Mouse (Mus musculus) CD4-positive, CD25-positive, alpha-beta regulatory T cell, adult 2 months (primary cell): ENCODE results near the gene C1galt1.
A peak's percentile ranks its signal among the peaks of the same experiment; 100 is the strongest.

ENCODE experiments used
- DNase-seq: peaks from one replicate; pipeline ENCODE4 v3.0.0-alpha.2; 2012; ENCODE audit warnings: low read depth, low spot score

C1galt1 gene

DNA sequence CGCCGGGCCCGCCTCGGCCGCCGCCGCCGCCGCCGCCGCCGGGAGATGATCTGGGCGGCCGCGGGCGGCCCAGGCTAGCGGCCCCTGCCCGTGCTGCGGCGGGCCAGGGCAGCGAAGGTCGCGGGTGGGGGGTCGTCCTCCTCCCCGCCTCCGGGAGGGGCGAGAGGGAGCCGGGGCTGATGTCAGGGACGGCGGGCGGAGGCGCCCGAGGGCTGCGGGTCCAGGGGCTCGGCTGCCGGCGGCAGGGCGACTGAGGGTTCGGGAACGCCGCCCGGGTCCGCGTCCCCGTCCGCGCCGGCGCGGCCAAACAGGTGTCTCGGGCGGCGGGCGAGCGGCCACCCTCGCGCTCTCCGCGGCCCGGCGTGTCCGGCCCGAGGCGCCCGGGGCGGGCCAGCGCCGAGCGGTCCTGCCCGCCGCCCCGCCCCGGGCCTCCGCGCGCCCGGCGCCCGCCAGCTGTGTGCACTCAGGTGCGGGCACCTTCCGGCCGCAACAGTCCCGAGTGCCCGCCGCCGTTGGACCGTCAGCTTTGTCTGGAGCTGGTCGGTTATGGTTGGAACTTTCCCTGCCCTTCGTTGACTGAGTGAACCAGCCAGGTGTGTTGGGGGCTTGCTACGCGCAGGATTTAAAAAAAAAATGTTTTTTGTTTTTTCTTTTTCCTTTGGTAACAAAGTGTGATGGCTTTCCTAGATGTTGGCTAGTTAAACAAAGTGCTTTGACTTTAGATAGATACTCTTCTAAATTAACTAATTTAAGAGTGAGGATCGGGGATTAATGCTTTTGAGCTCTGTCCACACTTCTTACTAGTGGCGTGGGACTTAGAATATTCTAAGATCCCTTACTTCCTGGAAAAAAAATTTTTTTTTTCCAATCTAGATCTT is at the start of gene C1galt1:
C1galt1 (plus strand) TSS at position 41 of the 878 bp plus-strand sequence.
- peak; percentile 69 for DNase-seq

- DNase-seq, result no peak
Measured at GRCm38 (mm10) chr6:7799969-7800368, 44.7 kb upstream of the C1galt1 start.

- no peak for DNase-seq
Measured at GRCm38 (mm10) chr6:7803765-7804542, 40.7 kb upstream of the C1galt1 start.

- no peak for DNase-seq
Measured at GRCm38 (mm10) chr6:7814146-7814545, 30.5 kb upstream of the C1galt1 start.

DNA sequence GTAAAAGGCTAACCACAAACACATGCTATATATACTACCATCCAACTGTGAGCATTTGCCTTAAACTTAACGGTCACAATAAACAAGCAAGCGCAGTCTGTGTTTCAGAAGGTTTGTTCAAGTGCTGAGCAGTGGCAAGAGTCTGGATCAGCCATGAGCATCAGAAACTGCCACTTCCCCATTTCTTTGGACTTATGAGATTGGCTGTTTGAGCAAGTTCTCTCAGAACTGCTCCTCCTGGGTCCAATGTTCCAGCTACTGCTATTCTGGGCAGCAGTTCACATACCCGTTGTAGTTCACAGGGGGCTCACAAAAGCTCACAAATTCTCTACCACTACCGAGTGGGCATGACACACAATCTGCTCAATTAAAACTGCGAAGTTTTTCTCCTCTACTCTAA is 28.4 kb upstream of the C1galt1 start:
- DNase-seq, result no peak

- no peak for DNase-seq
Measured at GRCm38 (mm10) chr6:7822688-7823087, 22.0 kb upstream of the C1galt1 start.

DNA sequence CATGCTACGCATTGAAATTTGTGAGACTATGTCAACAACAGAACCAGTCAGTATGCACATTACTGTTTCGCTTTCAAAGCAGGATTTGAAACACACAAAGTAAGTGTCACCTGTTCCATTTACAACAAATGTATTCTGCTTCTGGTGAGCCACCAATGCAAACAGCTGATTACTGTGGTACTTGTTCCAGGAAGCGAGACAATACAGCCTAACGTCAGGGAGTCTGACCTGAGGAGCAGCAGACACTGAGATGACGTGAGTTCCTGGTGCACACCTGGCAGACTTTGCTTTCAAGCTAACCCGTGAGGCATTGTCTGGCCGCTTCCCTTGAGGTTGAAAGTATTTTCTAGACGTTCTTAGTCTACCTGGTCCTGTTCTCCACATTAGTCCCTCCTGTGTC is 13.8 kb upstream of the C1galt1 start:
- DNase-seq, result peak; percentile 35

GRCm38 (mm10) chr6:7832564-7833175 is 12.0 kb upstream of the C1galt1 start:
- no peak for DNase-seq

DNA sequence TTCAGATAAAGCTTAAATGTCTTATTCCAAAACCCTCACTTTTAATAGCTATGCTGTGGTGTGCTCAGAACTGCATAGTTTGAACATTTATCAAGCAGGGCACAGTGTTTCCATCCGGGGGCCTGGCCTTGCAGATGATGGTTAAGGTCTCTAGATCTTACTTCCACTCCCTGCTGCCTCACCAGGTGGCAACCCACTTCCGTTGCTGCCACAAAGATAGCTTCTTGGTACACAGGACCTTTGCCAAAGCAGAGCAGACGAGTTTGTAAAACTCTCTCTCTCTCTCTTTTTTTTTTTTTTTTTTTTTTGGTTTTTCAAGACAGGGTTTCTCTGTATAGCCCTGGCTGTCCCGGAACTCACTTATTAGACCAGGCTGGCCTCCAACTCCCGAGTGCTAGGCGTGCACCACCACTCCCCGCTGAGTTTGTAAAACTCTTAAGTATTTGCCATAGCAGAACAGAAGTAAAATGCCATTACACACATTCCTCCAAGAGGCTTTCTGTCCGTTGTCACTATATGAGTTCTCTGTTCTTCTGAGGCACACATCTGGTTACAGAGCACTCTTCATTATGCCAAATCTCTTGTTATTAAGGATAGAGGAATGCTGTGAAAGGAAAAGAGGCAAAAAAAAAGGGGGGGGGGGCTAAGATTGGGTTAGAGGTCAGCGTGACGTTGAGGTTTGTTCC is 773 bp upstream of the C1galt1 start:
- DNase-seq, result peak; percentile 79

DNA sequence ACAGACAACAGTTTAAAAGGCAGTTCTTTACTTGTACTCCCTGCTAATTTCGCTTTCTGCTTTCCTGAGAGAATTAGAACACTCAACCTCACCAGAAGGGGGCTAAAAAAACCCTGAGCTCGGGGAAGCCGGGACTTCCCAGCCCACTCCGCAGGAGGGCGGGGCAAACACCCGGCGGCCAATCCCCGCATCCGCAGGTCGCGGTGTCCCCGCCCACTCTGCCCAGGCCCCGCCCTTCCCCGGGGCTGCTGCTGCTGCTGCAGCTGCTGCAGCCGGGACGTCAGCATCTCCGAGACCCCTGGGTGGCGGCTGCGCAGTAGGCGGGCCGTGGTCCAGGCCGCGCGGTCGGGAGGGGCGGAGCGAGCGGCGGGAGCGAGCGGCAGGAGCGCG is 235 bp upstream of the C1galt1 start:
- DNase-seq, result peak; percentile 99

DNA sequence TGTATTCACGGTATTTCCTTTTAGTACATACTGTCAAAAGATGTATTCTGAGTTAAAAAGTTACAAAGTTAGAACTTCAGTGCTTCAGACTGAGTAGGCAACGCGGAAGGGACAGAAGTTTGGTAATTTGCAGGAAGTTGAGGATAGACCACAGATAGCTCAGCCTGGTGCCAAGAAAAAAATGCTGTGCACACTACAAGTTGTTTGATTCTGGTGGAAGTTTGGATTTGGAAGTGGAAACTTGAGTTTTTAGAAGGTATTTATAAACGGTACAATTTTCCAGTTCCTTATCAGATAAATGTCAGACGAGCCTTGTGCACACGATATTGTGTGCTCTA is 1.0 kb downstream of the C1galt1 start:
- peak; percentile 44 for DNase-seq

GRCm38 (mm10) chr6:7846726-7847439 is 2.2 kb downstream of the C1galt1 start:
- DNase-seq, result peak; percentile 60

- DNase-seq, result peak; percentile 9
Measured at GRCm38 (mm10) chr6:7847890-7848508, 3.4 kb downstream of the C1galt1 start.

DNA sequence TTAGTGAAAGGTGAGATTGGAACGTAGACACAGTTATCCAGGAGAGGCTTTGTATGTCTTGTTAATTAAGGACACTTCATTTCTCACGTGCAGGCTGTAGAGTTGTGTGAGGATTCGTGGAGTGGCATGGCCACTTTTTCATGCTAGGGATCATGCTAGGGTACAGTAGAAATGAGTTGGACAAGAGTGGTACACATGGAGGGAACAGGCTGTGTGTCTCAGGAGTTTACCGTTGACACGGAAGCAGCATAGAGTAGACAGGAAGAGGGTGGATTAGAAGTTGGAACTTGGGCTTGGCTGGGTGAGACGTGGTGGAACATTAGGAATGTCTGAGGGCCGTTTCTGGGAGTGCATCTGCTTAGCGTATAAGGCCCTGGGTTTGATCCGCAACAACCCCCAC is 4.1 kb downstream of the C1galt1 start:
- DNase-seq, result no peak

DNA sequence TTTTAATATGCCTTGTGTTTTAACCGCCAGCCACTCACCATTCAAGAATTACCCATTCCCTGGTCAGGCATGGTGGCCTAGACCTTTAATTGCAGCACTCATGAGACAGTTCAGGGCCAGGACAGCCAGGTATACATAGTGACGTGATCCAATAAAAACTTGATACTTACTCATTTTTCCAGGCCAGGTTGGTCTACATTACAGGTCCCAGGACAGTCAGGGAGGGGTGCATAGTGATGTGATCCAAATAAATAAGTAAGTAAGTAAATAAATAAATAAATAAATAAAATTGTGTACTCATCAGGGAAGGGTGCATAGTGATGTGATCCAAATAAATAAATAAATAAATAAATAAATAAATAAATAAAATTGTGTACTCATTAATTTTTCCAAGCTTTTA is 6.4 kb downstream of the C1galt1 start:
- no peak for DNase-seq

- no peak for DNase-seq
Measured at GRCm38 (mm10) chr6:7852919-7853318, 8.3 kb downstream of the C1galt1 start.

DNA sequence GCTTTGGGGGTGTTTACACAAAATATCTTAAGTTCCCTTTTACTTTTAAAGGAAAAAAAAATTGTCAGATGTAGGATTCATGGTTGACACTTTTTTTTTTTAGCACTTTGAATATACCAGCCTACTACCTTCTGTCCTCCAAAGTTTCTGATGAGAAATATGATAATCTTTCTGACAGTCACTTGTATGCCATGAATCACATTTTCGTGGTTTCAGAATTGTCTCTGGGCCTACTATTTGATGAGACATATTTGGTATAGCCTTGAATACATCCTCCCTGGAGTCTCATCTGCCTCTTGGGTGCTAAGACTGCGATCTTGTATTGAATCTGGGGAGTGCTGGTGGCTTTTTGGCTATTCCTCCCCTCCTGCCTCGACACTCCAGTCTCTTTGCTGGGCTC is 8.8 kb downstream of the C1galt1 start:
- DNase-seq, result no peak

- peak; percentile 72 for DNase-seq
Measured at GRCm38 (mm10) chr6:7856682-7857290, 12.1 kb downstream of the C1galt1 start.

DNA sequence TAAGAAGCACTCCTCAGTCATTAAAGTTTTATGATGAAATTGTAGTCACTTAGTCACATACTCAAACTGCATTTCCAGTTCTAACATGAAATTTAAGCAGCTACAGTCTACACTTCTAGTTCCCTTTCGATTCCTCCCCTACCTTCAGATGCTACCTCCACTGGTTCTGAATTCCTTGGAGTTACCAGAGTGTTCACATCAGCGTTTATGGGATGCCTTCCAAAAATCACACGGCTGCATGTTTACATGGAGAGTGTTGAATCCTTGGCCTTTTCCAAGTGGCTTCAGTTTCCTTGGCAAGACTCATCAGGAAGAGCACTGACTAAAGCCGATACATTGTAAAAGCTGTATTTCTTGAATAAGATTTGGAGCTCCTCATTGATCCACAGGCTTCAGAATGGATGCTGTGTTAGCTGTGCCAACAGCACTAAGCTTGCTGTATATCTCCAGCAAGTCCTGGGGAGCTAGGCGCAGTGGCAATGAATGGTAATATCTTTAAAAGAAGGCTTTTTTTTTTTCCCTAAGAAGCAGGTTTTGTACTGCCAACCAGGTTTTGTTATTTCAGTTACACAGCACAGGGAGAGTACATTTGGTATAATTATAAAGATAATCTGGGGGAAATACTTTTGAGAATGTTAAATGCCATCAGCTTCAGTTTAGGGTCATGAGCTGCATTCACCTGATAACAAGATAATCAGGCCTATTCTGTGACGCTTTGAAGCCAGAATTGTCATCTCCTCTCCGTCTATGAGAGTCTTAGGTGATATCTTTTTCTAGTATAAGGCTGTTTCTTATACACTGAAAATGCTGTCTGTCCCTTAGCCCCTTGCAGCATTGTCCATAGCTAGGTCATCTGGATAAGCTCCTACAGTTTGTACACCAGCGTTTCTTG is 13.0 kb downstream of the C1galt1 start:
- no peak for DNase-seq
